In genomic region chr15:96710352-96711114, GRCm38 (mm10) we compare ENCODE assay signal across 7 mouse cellular contexts. TPM values are rescaled to one million over a fixed set of nuclear protein-coding genes. Genes with fewer than 3 reads are reported as not detected.
DNase-seq lines count a peak whose midpoint lies in the region; ATAC-seq and TF ChIP-seq lines count a peak whose summit lies in the region.

No protein-coding gene starts in this region.

- no peaks in the 10 kb centered on the region for H3K36me3 ChIP-seq in thymus, adult 2 months (ENCODE audit: control insufficient read depth, insufficient read depth, low read length)
- no peaks in the 10 kb centered on the region for H3K36me3 ChIP-seq in neural tube, embryonic 15.5 days

- H3K9ac ChIP-seq in neural tube, embryonic 15.5 days (replicated peaks) = peak overlapping the region; percentile 85

- TF ChIP-seq POLR2A in thymus, adult 2 months (IDR thresholded peaks at IDR 0.05; ENCODE audit: control insufficient read depth, extremely low read depth, insufficient read depth, low read length, poor library complexity) = no peak
- no peak; the same call in 1 of the 2 replicates for TF ChIP-seq POLR2A in embryonic fibroblast, embryonic 13.5 days (IDR thresholded peaks at IDR 0.05; ENCODE audit: low read depth, low read length)

- no peaks in the 10 kb centered on the region for H3K27me3 ChIP-seq in thymus, adult 2 months (ENCODE audit: control insufficient read depth, insufficient read depth, low read length)
- H3K27me3 ChIP-seq in neural tube, embryonic 15.5 days (replicated peaks) = no peaks in the 10 kb centered on the region

- no peak for ATAC-seq in neural tube, embryonic 15.5 days (ENCODE audit: low FRiP score)

- no peak for DNase-seq in thymus, adult 2 months
- DNase-seq in thymus, postnatal 36 days = no peak
- DNase-seq in kidney, postnatal 10 days = peak; percentile 42
- no peak for DNase-seq in adrenal gland, adult 2 months
- no peak for DNase-seq in ovary, postnatal 10 days (ENCODE audit: low spot score)

- peaks cover 17% of the 10 kb centered on the region for H3K4me1 ChIP-seq in thymus, adult 2 months (replicated peaks; ENCODE audit: control insufficient read depth, insufficient read depth, low read length)
- no peaks in the 10 kb centered on the region for H3K4me1 ChIP-seq in embryonic fibroblast, embryonic 13.5 days (ENCODE audit: control insufficient read depth, insufficient read depth, low read length)
- H3K4me1 ChIP-seq in neural tube, embryonic 15.5 days = peaks cover 18% of the 10 kb centered on the region

- TF ChIP-seq CTCF in thymus, adult 2 months (IDR thresholded peaks at IDR 0.05; ENCODE audit: borderline replicate concordance, control insufficient read depth, extremely low read depth, insufficient read depth, low read length, poor library complexity) = no peak
- TF ChIP-seq CTCF in embryonic fibroblast, embryonic 13.5 days (IDR thresholded peaks at IDR 0.05; ENCODE audit: borderline replicate concordance, insufficient read depth, low read length) = no peak

- peak overlapping the region; percentile 67 for H3K4me3 ChIP-seq in thymus, adult 2 months (ENCODE audit: control insufficient read depth, insufficient read depth, low read length)
- peak overlapping the region; percentile 43 for H3K4me3 ChIP-seq in embryonic fibroblast, embryonic 13.5 days (ENCODE audit: insufficient read depth, low read length)
- peak overlapping the region; percentile 65 for H3K4me3 ChIP-seq in neural tube, embryonic 15.5 days (replicated peaks)

- peak overlapping the region; percentile 90 for H3K4me2 ChIP-seq in neural tube, embryonic 15.5 days

- no peaks in the 10 kb centered on the region for H3K9me3 ChIP-seq in neural tube, embryonic 15.5 days (replicated peaks)

- peak overlapping the region; percentile 87 for H3K27ac ChIP-seq in thymus, adult 2 months (ENCODE audit: control insufficient read depth, insufficient read depth, low read length)
- H3K27ac ChIP-seq in embryonic fibroblast, embryonic 13.5 days (ENCODE audit: insufficient read depth, low read length) = peak overlapping the region; percentile 97
- H3K27ac ChIP-seq in neural tube, embryonic 15.5 days (replicated peaks) = peak overlapping the region; percentile 98

- 29% methylated on average over 15 of the region's 15 CpGs for WGBS in thymus, adult 2 months
- WGBS in neural tube, embryonic 15.5 days = 41% methylated on average over 15 of the region's 15 CpGs

RNA-seq across cellular contexts. Expression of gene Slc38a2, which starts 11.0 kb away (rescaled TPM):
- 105 and 110 TPM in 2 replicates for polyA plus RNA-seq in thymus, adult 2 months (2012; rRNA removed)
- polyA plus RNA-seq in embryonic fibroblast, embryonic 13.5 days (2011; ENCODE audit: insufficient read length, low read depth, missing spikeins) = 176 and 197 TPM in 2 replicates
- 89.3 and 93.9 TPM in 2 replicates for polyA plus RNA-seq in neural tube, embryonic 15.5 days (2015; fragmentation: Nextera tagmentation; extraction: Ambion mirVana)
- total RNA-seq in adrenal gland, adult 2 months (2021) = 100 to 1,000 TPM; 113 to 208 TPM
- polyA plus RNA-seq in adrenal gland, adult 2 months (2012; rRNA removed) = 20.4 and 30.4 TPM in 2 replicates
